Mouse (Mus musculus) frontal cortex, postnatal 25 days (tissue): ENCODE measurements around the gene Glg1.
"Not testable (repeated sequence)": the region's sequence is repeated elsewhere in the genome, so short reads cannot be mapped to it uniquely, and the experiment has no call there.

Source experiments
- DNase-seq, 2 experiments: peaks; one replicate each; pipeline ENCODE4 v3.0.0; 2022; ENCODE audit warnings: low spot score in 2 of 2

Gene Glg1

GRCm38 (mm10) chr8:111252487-111253112 lies 6.4 kb downstream of the Glg1 start:
- no peak for DNase-seq

- no peak for DNase-seq
Measured at GRCm38 (mm10) chr8:111250111-111250510, 8.9 kb downstream of the Glg1 start.

GRCm38 (mm10) chr8:111248136-111248535 lies 10.9 kb downstream of the Glg1 start:
- no peak for DNase-seq

GRCm38 (mm10) chr8:111246864-111247263 lies 12.2 kb downstream of the Glg1 start:
- not testable (repeated sequence) for DNase-seq

GRCm38 (mm10) chr8:111246287-111246830 lies 12.7 kb downstream of the Glg1 start:
- DNase-seq, result no peak

- no peak for DNase-seq
Measured at GRCm38 (mm10) chr8:111237301-111237700, 21.7 kb downstream of the Glg1 start.

- no peak for DNase-seq
Measured at GRCm38 (mm10) chr8:111233730-111234129, 25.3 kb downstream of the Glg1 start.

GRCm38 (mm10) chr8:111224153-111224552 lies 34.9 kb downstream of the Glg1 start:
- no peak for DNase-seq

GRCm38 (mm10) chr8:111218107-111218506 lies 40.9 kb downstream of the Glg1 start:
- peak; percentile 25 to 53 for DNase-seq

GRCm38 (mm10) chr8:111213406-111213805 lies 45.6 kb downstream of the Glg1 start:
- DNase-seq, result no peak

GRCm38 (mm10) chr8:111211180-111211579 lies 47.8 kb downstream of the Glg1 start:
- no peak for DNase-seq

- DNase-seq, result no peak
Measured at GRCm38 (mm10) chr8:111209874-111210273, 49.1 kb downstream of the Glg1 start.

- DNase-seq, result no peak
Measured at GRCm38 (mm10) chr8:111206321-111206720, 52.7 kb downstream of the Glg1 start.

- no peak for DNase-seq
Measured at GRCm38 (mm10) chr8:111205033-111205432, 54.0 kb downstream of the Glg1 start.

GRCm38 (mm10) chr8:111203341-111203740 lies 55.7 kb downstream of the Glg1 start:
- no peak for DNase-seq

- no peak for DNase-seq
Measured at GRCm38 (mm10) chr8:111197966-111198365, 61.0 kb downstream of the Glg1 start.

- no peak for DNase-seq
Measured at GRCm38 (mm10) chr8:111196181-111196580, 62.8 kb downstream of the Glg1 start.

GRCm38 (mm10) chr8:111188594-111189211 lies 70.3 kb downstream of the Glg1 start:
- DNase-seq, result no peak

- DNase-seq, result no peak
Measured at GRCm38 (mm10) chr8:111187470-111187869, 71.5 kb downstream of the Glg1 start.

GRCm38 (mm10) chr8:111185472-111185947 lies 73.5 kb downstream of the Glg1 start:
- DNase-seq, result peak in 1 of 2 experiments; percentile 18

GRCm38 (mm10) chr8:111171661-111172060 lies 87.4 kb downstream of the Glg1 start:
- DNase-seq, result no peak

- peak; percentile 33 to 34 for DNase-seq
Measured at GRCm38 (mm10) chr8:111157617-111158016, 101.4 kb downstream of the Glg1 start.
